Mouse (Mus musculus): ENCODE data around the gene Aff2.

DNA sequence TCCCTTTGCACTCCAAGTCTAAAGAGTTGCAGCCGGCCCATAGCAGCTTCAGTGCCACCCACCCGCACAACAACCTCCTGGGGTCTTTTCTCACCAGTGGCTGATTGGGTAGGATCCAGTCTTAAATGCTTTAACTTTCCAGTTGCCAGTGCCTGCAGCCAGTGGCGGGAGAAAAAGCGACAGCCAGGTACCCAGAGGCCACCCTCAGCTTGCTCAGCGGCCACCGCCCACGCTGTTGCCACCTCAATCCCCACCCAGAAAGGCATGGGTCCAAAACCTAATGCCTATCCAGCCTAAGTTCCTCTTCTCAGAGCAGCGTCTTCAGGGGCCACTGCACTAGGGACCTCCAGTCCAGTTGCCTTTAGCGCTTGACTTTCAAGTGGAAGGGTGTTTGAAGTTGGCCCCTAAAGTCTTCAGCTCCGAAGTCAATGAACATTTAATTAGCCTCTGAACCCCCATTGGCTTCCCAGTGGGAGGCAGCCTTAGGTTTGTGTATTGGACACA, 1.0 kb downstream of the Aff2 start:
- TF ChIP-seq CTCF (IDR thresholded peaks at IDR 0.05; ENCODE audit: low read depth, low read length) (no peak), POLR2AphosphoS5 (IDR thresholded peaks at IDR 0.05; ENCODE audit: insufficient replicate concordance, low read depth, low read length) (no peak), TAL1 (conservative IDR thresholded peaks at IDR 0.05; ENCODE audit: low read depth, low read length) (no peak), GATA1 (IDR thresholded peaks at IDR 0.05; ENCODE audit: borderline replicate concordance, low read length) (no peak)
